Mouse (Mus musculus) lung, postnatal 14 days (tissue): Measurements from ENCODE around the gene Trim2.

ENCODE experiments used
- DNase-seq: peaks from one replicate; pipeline ENCODE4 v3.0.0; 2021

Trim2 gene

DNA sequence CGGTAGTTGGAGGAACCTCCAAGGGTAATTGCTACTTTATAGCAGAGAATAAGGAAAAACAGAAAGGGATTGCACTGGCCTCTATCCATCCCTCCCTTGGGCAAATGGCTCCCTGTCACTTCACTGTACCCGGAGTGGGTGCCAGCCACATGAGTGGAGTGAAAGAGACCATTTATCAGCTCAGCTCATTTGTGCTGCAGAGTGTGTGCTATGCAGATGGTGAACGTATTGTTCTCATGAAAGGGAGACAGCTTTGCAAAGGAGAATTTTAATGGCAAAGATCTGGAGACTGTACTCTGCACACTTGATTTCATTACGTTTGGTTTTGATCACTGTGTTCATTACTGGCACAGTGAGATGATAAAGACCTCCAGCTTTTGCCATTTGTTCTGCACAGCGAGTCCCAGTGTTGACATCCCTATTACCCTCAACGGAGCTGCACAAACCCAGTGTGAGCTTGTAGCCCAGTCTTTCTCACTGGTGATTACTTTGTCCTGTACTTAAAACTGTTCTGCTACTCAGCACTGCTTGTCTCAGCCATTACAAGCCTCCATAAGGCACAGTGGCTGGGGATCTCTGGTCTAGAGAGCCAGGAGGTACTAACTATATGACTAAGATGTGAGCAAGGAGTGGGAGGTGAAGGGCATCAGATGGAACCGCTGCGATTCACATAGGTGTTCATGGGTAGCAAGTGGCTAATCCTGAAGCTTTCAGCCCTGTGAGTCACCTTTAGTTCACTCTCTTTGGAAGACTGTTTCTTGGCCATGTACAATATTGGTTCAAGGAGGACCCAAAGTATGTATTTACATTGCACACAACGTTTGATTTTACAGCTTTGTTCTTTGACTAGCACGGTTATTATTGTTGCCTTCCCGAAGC is 53.7 kb downstream of the Trim2 start:
- DNase-seq = no peak

DNA sequence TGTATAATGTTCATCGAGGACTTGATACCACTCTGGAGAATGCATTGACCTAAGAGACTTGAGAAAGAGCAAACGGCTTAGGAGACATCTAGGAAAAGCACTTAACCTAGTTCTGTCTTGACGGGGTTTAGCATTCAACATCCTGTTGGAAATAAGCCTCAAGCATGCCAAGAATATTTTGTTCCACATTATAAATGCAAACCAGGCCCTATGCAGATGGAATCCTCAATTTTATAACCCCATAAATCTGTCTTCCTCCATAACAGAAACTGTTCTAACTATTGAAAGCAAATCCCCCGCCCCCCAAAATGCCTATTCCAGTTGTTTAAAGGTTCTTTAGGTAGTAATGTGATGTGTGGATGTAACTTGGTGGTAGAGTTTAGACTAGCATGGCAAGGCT is 55.0 kb downstream of the Trim2 start:
- no peak for DNase-seq

DNA sequence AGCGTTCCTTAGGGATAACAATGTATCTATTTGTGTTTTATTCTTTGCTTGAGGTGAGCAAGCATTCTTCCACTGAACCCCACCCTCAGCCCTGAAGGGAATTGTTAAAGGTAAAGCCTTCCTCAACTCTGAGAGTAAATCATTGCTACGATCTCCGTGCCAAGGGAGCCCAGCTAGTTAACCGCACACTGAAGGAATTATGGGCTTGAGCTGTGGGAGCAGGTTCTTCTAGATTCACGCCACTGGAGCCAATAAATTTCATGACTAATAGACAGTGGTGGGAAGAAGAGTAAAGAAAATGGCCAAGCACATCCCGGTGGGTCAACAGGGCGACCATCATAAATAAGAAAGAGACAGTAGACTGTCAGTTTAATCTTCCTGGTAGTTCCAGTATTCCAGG is 56.4 kb downstream of the Trim2 start:
- no peak for DNase-seq

DNA sequence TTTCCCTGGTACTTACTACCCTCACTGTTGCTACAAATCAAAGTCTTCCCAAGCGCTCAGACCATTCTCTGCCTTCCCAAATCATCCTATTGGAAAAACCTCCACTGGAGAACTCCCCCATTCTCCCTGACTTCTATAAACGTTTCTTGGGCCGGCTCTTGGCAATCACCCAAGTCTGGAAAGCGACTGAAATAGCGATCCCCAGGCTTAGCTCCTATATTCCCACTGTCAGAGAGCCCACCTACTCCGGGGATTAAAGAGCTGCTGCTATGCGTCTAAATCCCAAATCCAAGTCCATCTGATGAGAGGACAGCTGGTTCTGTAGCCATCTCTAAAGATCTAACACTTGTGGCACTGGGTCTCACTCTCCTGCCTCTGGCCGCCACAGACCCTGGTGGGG is 58.9 kb downstream of the Trim2 start:
- DNase-seq = no peak

DNA sequence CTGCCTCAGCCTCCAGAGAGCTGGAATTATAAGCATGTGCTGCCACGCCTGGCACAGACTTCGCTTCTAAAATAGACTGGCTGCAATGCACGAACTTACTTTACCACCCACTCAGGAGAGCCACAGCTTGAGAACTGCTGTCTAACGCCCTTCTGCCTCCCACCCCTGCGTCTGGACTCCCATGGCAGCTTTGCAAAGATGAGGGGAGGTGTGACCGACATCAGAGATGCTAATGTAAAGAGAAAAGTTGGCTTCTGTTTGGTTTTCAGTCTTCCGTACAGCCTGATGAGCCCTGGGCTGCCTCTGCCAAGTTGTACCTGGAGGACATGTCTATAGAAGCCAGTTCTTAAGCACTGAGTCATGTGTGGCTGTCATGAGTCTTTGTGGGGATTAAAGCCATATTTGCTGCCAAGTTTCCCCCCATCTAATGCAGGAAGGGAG is 60.2 kb downstream of the Trim2 start:
- no peak for DNase-seq

DNA sequence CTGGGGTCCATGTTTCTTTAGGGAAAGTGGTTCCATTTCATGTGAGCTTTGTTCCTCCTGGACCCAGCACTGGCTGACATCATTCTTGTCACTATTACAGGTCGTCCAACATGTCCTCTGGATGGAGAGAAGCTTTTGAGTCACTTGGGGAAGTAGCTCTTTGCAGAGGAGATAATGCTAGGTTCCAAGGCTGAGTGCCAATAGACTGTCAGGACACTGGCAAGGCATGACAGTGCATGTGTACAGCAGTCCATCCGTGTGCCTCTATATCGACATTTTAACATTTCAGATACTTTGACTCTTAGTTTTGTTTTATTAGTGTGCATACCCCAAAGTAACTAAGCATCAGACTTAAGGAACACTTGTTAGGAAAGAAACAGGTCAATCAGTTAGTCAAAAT is 63.6 kb downstream of the Trim2 start:
- DNase-seq = no peak

DNA sequence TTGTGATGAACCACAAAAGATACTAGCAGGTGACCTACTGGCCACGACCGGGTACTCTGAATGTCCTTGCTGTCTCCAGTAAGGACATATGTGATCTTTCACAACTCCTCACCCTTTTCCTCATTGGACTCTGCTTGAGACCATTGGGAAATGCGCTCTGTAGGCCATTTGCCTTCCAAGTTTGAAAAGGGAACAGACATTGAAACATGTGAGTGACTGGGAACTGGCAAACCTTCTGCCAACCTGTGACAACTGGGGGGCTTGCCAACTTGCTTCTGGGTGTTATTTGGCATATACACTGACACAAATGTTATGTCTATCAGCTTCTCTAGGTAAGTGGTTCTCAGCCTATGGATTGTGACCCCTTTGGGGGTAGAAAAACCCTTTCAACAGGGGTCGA is 64.2 kb downstream of the Trim2 start:
- DNase-seq = no peak

DNA sequence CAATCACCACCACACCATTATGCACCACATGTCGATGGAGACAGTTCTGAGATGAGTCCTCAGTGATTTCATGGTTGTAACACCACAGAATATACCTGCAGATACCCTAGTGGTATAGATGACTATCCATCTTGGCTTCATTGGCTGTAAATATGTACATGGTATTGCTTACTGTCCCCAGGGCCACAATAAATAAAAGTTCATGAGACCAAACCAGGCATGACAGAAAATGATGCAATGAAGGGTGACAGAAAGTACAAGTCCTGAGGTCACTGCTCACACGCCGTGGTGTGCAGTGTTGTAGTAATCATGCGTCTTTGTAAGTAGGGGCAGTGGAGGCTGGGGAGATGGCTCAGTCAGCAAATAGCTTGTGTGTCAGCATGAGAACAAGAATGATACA is 65.6 kb downstream of the Trim2 start:
- DNase-seq = no peak

DNA sequence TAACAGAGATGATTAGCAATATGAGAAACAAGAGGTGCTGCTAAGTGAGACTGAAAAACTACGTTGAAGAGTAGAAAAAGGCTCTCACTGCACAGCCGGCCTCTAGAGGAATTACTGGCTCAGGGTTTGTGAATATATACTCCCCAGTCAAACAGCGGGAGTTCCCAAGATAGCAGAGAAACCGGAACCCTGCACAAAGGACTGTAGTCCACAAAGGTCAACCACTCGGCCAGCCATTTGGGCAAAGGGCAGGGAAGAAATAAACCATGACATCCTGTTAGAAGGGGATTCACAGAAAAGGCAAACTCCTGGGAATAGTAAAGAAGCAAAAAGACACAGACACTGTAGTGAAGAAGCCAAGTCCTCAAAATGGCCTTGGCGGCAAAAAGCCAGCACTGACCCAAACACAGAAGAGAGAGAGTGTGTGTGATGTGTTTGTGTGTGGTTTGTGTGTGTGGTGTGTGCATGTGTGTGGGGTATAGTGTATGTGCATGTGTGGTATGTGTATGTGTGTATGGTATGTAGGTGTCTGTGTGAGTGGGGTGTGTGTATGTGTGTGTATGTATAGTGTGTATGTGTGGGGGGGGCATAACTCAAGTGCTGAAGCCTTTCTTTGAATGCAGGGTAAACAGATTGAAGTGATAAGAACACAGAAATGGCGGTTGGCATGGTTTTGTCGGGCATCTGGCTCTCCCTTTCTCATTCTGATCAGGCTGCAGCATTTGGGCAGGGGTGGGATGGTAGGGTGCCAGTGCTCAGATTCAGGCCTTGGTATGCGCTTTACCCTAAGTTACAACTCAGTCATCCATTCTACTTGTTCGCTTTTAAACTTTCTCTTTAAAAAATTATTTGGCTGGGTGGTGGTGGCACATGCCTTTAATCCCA is 71.0 kb downstream of the Trim2 start:
- DNase-seq = peak; percentile 25

DNA sequence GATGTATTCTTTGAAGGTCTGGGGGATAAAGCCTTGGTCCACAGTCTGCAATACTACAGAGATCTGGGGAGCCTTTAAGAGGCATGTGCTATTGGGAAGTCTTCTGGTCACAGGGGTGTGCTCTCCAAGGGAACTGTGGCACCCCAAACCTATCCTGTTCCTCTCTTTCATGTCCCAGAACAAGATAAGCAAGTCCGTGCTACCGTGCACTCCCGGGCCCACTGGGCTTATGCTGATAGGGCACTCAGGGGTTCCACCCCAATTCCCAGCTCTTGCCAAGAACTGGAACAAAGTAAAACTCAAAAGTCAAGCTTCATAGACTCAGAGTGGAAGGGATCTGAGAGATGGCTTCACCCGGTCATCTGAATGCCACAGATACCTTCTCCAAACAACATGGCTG is 72.1 kb downstream of the Trim2 start:
- DNase-seq = no peak

DNA sequence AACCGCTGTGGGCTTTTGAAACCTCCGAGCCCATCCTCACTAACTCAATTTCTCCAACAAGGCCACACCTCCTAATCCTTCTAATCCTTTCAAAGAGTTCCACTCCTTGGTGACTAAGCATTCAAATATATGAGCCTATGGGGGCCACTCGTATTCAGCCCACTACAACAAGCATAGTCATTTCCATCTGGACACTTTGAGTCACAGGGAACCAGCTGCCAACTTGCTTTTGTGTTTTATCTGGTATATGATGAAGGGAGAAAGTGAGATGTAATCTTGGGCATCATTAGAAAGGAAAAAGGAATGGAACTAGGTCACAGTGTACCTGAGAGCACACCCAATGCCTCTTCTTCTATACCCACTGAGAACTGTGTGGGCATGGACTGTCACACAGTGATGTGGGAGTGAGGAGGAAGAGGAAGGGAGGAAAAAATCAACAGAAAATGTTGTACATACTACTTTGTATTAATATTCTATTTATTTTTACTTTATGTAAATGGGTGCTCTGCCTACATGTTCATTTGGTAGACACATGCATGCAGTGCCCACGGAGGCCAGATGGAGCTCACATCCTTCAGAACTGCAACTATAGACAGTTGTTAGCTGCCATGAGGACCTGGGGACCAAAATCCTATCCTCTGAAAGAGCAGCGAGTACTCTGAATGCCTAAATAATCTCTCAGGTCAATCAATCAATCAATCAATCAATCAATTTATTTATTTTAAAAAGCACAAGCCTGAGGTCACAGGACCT is 72.8 kb downstream of the Trim2 start:
- DNase-seq = no peak

DNA sequence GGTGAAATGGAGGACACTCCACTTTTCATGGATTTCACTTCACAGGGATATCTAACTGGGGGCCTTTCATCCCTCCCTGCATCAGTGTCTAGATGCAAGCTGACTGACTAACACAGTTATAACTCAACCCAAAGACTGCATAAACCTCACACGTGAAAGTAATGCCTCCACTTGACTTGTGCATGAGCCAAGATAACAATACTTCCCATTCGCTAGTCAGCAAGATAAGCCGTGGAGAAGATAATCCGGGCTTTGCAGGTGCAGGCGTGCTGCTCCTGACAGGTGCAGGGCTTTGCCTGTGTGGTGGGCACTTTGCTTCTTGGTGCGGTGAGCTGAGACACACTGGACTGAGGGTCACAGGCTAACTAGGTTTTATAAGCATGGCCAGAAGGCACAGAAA is 74.4 kb downstream of the Trim2 start:
- no peak for DNase-seq

DNA sequence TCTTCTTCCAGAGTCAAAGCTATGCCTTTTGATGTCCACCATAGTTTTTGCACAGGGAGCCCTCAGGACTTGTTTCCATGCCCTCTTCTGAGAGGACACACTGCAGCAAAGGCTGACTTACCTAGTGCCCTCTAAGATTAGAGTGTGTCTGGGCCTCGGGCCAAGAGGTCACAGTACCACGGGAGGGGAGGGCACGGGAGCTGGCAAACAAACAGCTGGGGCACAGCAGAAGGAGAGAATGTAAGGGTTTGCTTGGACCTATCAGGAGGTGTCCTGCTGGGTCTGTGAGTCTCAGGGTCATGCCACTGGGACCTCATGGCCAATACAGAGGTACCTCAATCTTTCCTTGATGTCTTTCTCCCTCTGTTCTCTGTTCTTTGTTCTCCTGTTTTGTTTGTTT is 75.7 kb downstream of the Trim2 start:
- DNase-seq = peak; percentile 72

DNA sequence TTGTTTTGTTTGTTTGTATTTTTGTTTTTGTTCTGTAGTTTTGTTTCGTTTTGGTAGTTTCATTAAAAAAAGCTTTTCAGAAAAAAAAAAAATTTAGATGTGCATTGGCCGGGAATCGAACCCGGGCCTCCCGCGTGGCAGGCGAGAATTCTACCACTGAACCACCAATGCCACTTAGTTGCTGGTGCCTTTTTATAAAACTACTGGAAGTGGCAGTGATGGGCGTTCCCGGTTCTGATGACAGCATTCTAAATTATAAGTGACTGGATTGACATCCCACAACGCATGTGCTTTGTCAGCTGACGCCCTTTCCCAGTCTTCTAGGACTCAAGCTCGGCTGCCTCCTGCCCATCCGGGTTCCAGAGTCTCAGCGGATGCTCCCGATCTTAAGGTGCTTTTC is 77.8 kb downstream of the Trim2 start:
- peak; percentile 74 for DNase-seq

DNA sequence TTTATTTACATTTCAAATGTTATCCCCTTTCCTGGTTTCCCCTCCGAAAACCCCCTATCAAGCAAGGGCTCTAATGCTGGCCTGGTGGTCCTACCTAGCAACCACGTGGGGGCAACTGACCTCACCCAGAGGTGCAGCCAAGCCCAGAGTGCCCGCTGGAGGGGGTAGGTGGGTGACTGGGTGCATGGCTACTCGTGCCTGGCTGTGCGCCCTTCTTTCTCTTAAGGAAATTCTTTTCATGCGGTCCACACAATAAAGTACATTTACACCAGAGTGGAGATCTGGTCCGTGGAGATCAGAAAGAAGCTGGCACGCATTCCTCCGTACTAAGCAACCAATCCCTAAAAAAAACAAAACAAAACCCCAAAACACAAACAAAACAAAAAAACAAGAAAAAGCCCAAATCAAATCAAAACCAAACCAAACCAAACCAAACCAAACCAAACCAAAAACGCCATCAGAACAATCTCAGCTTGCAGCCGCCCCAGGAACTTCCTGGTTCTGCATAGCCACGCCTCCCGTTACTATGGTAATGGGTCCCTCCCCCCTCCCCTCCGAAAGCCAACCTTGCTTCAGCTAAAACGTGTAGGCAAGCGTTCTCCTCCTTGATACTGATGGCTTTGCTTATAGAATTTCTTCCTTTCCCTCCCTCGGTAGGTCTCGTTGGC is 78.3 kb downstream of the Trim2 start:
- peak; percentile 74 for DNase-seq

DNA sequence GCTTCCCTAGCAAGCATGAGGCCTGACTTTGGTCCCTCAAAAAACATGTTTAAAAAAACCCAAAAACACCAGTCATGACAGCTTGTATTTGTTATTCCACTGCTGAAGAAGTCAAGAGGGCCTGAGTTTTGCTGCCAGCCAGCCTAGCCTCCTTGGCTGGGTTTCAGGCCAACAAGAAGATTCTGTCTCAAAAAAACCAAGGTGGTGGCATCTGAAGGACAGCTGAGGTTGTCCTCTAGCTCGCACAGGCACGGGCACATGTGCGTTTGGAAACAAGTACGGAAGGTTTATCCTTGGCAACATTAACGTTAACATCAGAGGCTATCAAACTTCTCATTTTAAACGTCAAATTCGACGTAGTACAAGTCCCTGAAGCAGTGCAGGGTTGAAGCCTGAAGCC is 79.0 kb downstream of the Trim2 start:
- peak; percentile 25 for DNase-seq

DNA sequence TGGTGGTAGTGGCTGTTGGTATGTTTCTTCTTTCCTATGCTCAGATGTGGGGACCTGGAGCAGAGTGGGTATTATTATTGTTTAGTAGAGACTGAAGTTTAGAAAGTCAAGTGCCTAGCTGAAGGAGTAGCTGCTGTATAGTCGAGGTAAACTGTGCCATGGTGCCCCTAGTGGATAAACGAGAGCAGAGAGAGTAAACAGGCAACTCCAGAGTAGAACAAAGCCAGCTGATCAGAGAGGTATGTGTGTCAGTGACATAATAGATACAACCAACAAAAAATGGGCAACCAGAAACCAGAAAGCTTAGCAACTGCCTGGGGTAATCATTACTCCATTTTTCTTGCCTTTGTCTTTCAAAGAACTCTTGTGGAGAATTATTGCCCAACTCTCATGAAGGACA is 81.7 kb downstream of the Trim2 start:
- no peak for DNase-seq

DNA sequence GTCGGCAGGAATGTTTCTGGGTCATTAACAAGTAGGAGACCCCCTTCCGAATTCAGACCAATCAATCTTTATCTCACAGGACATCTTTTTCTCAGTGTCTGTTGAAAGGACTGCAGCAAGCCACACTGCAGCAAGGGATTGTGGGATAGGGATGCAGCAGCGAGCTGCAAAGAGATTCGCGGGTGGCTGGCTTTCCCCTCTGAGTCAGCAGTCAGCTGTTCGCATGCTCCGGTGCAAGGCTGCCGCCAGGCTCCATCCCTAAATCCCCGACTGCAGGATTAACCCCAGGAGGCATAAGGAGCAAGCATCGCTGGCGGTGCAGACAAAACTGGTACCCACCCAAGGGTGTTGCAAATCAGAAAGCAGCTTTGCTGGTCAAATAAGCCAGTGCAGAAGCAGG is 85.9 kb downstream of the Trim2 start:
- DNase-seq = peak; percentile 31

DNA sequence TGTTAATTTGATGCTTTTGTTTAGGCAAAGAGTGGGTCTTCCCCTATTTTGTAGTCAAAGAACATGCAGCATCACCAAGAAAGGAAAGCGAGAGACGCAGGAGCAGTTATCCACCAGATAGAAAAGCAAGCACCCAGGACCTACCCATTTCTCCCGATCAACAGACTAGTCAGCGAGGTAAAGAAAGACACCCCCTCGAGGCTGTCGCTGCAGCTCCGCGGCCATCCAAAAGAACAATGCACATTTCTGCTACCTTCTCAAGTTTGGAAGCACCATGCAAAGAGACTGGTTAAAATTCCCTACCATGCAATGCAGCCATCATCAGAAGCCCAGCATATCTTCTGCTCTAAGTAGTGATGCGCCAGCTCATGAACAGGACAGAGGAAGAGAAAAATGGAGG is 86.4 kb downstream of the Trim2 start:
- DNase-seq = no peak

DNA sequence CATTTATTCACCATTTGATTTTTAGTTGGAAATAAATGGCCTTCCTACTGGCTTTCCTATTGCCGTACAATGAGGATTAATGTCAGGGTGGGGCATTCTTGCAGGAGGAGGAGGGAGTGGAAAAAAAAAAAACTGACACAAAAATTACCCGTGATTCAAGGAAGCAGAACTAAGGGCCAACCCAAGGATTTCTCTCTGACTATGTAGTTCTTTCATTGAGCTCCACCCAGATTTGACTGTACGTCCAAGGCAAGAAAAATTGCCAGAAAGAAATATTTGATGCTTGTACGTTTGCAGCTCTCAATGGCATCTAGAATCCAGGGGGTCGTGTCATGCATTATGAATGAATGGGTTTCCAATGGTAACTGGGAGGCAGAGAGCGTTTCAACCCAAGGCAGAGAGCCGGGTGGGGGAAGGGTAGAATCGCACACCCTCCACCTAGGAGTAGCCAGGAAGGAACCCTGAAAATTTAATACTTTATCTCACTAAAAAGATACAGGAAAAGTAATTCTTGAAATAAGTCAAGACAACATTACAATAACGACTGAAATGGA is 86.9 kb downstream of the Trim2 start:
- no peak for DNase-seq

DNA sequence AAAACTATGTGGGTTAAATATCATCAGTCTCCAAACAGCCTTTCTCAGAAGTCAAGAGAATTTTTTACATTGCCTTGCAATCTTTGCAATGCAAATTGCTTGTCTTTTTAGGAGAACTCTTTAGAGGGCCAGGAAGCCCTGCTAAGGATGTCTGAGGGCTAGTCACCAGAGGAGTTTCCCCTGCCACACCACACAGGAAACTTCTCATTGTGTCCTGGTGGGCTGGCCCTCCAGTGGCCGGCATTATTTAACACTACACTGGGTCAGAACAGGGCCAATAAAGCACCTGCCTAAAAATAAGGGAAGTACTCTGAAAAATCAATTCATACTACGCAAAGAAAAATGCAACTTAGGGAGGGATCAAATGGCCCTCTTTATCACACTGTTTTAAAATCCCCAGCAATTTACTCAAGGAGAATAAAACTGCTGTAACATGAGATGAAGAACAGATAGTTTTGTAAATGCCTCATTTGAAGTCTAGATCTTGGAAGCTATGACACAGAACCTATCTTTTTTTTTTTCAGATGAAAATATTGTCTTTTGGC is 87.4 kb downstream of the Trim2 start:
- no peak for DNase-seq

DNA sequence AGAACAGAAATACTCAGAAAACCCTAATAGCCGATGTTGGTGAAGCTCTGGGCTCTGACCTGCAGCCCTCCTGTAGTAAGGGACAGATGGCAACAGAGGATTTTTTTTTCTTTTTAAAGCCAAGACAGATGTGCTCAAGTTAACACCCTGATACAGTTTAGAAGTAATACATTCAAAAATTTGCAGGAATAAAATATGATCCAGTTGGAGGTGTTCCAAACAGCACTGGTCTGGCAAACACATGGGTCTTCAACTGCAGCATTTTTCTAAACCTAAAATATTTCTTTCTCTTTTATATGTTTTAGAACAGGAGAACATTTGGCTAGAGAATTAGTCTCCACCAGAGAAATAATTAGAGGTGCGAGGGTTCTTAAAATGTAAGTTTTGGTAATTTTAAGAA is 88.2 kb downstream of the Trim2 start:
- DNase-seq = no peak
